Mouse (Mus musculus): ENCODE data around the gene Zbtb32. TPM values are rescaled to one million over a fixed set of nuclear protein-coding genes. Genes with fewer than 3 reads are reported as not detected.
A peak's percentile ranks its signal among the peaks of the same experiment; 100 is the strongest.

Gene Zbtb32
- total RNA-seq (2014; rRNA removed), result not detected in 2 replicates
- 0.22 and 0.39 TPM in 2 replicates for polyA plus RNA-seq (2015; fragmentation: Nextera tagmentation; extraction: Ambion mirVana)

GRCm38 (mm10) chr7:30598786-30599185 lies at the start of gene Zbtb32:
Gene Zbtb32, minus strand, starts transcription at chr7:30598909.
- H3K36me3 ChIP-seq (ENCODE audit: insufficient read depth, low read length), result no peaks in the 10 kb centered on the region
- no peaks in the 10 kb centered on the region for H3K4me1 ChIP-seq (ENCODE audit: insufficient read depth, low read length)
- ATAC-seq (ENCODE audit: low FRiP score) (no peak), DNase-seq (ENCODE audit: low spot score) (no peak)
- H3K9ac ChIP-seq (replicated peaks; ENCODE audit: low read length, poor library complexity, severe bottlenecking), result no peak within 1 kb of the TSS
- H3K27me3 ChIP-seq (ENCODE audit: insufficient read depth, low read length), result no peaks in the 10 kb centered on the region
- H3K27ac ChIP-seq (ENCODE audit: low read depth, low read length), result no peak within 1 kb of the TSS
- no peak for TF ChIP-seq CTCF (IDR thresholded peaks at IDR 0.05)
- 95% methylated on average over 12 of the region's 12 CpGs for WGBS
- H3K4me3 ChIP-seq (ENCODE audit: low read depth, low read length), result no peak within 1 kb of the TSS
- H3K9me3 ChIP-seq (ENCODE audit: low read length), result no peaks in the 10 kb centered on the region
- peak within 1 kb of the TSS; percentile 29; the same call in 1 of the 2 replicates for H3K4me2 ChIP-seq (ENCODE audit: low read depth, low read length, poor library complexity, severe bottlenecking)

DNA sequence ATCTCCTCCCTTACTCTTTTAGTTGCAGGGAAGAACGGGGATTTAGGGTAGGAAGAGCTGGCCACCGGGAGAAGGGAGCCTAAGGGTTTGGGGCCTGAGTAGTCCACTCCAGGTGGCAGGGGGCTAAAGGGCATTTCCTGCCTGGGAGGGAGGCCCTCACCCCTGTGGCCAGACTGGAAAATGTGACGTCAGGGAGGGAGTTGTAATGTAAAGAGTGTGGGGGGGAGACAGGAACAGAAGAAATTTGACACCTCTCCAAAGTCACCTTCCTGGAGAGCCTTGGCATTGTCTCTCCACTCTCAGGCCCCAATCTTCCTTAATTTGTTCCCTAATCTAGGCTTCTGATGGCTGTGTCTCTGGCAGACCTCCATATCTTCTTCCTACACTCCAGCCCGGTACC lies 40.4 kb upstream of the Zbtb32 start:
- peaks cover 42% of the 10 kb centered on the region for H3K36me3 ChIP-seq (ENCODE audit: insufficient read depth, low read length)
- no peak overlapping the region for H3K4me3 ChIP-seq (ENCODE audit: low read depth, low read length)
- no peak overlapping the region for H3K27ac ChIP-seq (ENCODE audit: low read depth, low read length)
- no peak for TF ChIP-seq CTCF (IDR thresholded peaks at IDR 0.05)
- ATAC-seq (ENCODE audit: low FRiP score), result no peak
- H3K4me2 ChIP-seq (ENCODE audit: low read depth, low read length, poor library complexity, severe bottlenecking), result no peak overlapping the region
- no peak for DNase-seq (ENCODE audit: low spot score)
- H3K9me3 ChIP-seq (ENCODE audit: low read length), result no peaks in the 10 kb centered on the region
- WGBS, result 33% methylated on average over 4 of the region's 4 CpGs
- H3K9ac ChIP-seq (replicated peaks; ENCODE audit: low read length, poor library complexity, severe bottlenecking), result no peak overlapping the region
- H3K4me1 ChIP-seq (ENCODE audit: insufficient read depth, low read length), result no peaks in the 10 kb centered on the region
- peaks cover 25% of the 10 kb centered on the region for H3K27me3 ChIP-seq (ENCODE audit: insufficient read depth, low read length)

DNA sequence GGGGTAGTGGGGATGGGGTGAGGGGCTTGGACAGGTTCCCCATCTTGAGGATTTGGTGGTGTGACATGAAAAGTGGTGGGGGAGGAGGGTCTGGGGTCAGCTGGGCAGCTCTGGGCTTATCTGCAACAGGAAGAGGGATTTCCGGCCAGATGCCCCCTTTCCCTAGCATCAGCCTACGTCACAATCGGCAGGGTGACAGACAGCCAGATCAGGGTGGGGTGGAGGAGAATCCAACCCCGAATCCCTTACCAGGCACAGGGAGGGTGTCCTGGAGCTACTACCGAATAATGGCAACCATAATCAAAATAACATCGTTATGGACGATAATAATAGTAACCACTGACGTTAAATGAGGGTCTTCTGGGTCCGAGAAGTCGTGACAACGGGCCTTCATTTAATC lies 37.7 kb upstream of the Zbtb32 start:
- no peak overlapping the region for H3K4me3 ChIP-seq (ENCODE audit: low read depth, low read length)
- DNase-seq (ENCODE audit: low spot score), result no peak
- no peaks in the 10 kb centered on the region for H3K4me1 ChIP-seq (ENCODE audit: insufficient read depth, low read length)
- 28% methylated on average over 11 of the region's 11 CpGs for WGBS
- no peak for ATAC-seq (ENCODE audit: low FRiP score)
- H3K27me3 ChIP-seq (ENCODE audit: insufficient read depth, low read length), result peaks cover 50% of the 10 kb centered on the region
- peaks cover 16% of the 10 kb centered on the region for H3K36me3 ChIP-seq (ENCODE audit: insufficient read depth, low read length)
- H3K4me2 ChIP-seq (ENCODE audit: low read depth, low read length, poor library complexity, severe bottlenecking), result no peak overlapping the region
- H3K9ac ChIP-seq (replicated peaks; ENCODE audit: low read length, poor library complexity, severe bottlenecking), result no peak overlapping the region
- no peak overlapping the region for H3K27ac ChIP-seq (ENCODE audit: low read depth, low read length)
- no peak for TF ChIP-seq CTCF (IDR thresholded peaks at IDR 0.05)
- no peaks in the 10 kb centered on the region for H3K9me3 ChIP-seq (ENCODE audit: low read length)

- Histone ChIP-seq H3K27me3 (ENCODE audit: insufficient read depth, low read length) (peaks cover 55% of the 10 kb centered on the region), H3K9ac (replicated peaks; ENCODE audit: low read length, poor library complexity, severe bottlenecking) (no peak within 1 kb of the TSS), H3K9me3 (ENCODE audit: low read length) (no peaks in the 10 kb centered on the region), H3K27ac (ENCODE audit: low read depth, low read length) (no peak within 1 kb of the TSS), H3K36me3 (ENCODE audit: insufficient read depth, low read length) (peaks cover 10% of the 10 kb centered on the region), H3K4me1 (ENCODE audit: insufficient read depth, low read length) (no peaks in the 10 kb centered on the region), H3K4me2 (ENCODE audit: low read depth, low read length, poor library complexity, severe bottlenecking) (peak within 1 kb of the TSS; percentile 15; the same call in 1 of the 2 replicates), H3K4me3 (ENCODE audit: low read depth, low read length) (0 out of 2 replicates have a peak within 1 kb of the TSS, but pooled peaks have one; percentile 3)
- no peak for TF ChIP-seq CTCF (IDR thresholded peaks at IDR 0.05)
- no peak for DNase-seq (ENCODE audit: low spot score)
- ATAC-seq (ENCODE audit: low FRiP score), result no peak
- 4% methylated on average over 5 of the region's 5 CpGs for WGBS
These were observed 37.0 kb upstream of the Zbtb32 start, which contains the start of gene Etv2 for GRCm38 (mm10) chr7:30635752-30636151. Gene Etv2, minus strand, starts transcription at chr7:30635852.

DNA sequence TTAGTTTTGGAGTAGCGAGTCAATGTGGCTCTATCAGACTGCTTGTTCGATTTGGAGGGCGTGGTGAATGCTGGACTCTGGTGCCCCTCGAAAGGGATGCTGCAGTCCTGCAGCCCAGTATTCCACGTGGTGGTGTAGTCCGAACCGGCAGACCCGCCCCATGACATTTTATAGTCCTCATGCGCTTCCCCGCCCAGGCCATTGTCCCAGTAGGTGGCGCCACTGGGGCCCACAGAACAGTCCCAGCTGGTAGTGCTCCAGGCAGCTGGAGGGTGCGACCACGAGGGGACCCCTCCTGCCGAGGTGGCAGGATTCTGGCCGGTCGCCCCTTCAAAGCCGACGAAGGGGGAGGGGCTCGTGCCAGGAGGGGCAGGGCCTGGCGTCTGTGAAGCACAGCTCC lies 35.9 kb upstream of the Zbtb32 start:
- peak; percentile 63 for TF ChIP-seq CTCF (IDR thresholded peaks at IDR 0.05)
- peak overlapping the region; percentile 15; the same call in 1 of the 2 replicates for H3K4me2 ChIP-seq (ENCODE audit: low read depth, low read length, poor library complexity, severe bottlenecking)
- H3K4me1 ChIP-seq (ENCODE audit: insufficient read depth, low read length), result no peaks in the 10 kb centered on the region
- H3K9me3 ChIP-seq (ENCODE audit: low read length), result no peaks in the 10 kb centered on the region
- H3K36me3 ChIP-seq (ENCODE audit: insufficient read depth, low read length), result no peaks in the 10 kb centered on the region
- WGBS, result under 1% methylated on average over 20 of the region's 20 CpGs
- H3K27ac ChIP-seq (ENCODE audit: low read depth, low read length), result no peak overlapping the region
- DNase-seq (ENCODE audit: low spot score) (peak; percentile 48), ATAC-seq (ENCODE audit: low FRiP score) (peak; percentile 73)
- peaks cover 56% of the 10 kb centered on the region for H3K27me3 ChIP-seq (ENCODE audit: insufficient read depth, low read length)
- 0 out of 2 replicates have a peak overlapping the region, but pooled peaks have one; percentile 3 for H3K4me3 ChIP-seq (ENCODE audit: low read depth, low read length)
- no peak overlapping the region for H3K9ac ChIP-seq (replicated peaks; ENCODE audit: low read length, poor library complexity, severe bottlenecking)

DNA sequence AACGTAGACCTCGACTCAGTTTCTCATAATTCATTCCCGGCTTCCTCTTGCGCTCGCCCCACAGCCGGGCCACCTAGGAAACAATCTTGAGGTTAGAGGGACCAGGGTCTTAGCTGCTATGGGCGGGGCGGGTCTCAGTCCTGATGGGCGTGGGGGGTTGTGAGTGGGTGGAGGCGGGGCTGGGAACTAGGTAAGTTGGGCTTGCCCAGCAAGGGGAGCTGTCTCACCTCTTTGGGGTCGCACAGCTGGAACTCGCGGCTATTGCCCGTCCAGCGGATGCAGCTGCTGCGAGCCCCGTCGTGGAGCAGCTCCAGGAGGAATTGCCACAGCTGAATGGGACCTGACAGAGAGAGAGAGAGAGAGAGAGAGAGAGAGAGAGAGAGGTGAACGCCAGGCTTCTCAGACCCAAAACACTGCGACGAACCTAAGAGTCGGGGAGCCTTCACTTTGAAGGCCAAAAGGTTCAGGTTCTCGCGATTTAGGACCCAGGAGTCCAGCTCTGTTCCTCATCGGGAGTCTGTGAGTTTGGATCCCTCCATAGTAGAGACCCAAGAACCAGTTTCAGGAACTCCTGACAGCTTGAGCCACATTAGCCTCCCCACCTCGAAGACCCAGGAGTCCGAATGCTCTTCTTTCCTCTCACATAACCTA lies 35.2 kb upstream of the Zbtb32 start:
- Histone ChIP-seq H3K36me3 (ENCODE audit: insufficient read depth, low read length) (no peaks in the 10 kb centered on the region), H3K4me3 (ENCODE audit: low read depth, low read length) (no peak overlapping the region), H3K27ac (ENCODE audit: low read depth, low read length) (no peak overlapping the region), H3K27me3 (ENCODE audit: insufficient read depth, low read length) (peaks cover 56% of the 10 kb centered on the region), H3K9ac (replicated peaks; ENCODE audit: low read length, poor library complexity, severe bottlenecking) (no peak overlapping the region), H3K4me1 (ENCODE audit: insufficient read depth, low read length) (no peaks in the 10 kb centered on the region), H3K9me3 (ENCODE audit: low read length) (no peaks in the 10 kb centered on the region), H3K4me2 (ENCODE audit: low read depth, low read length, poor library complexity, severe bottlenecking) (no peak overlapping the region)
- WGBS, result 8% methylated on average over 27 of the region's 27 CpGs
- DNase-seq (ENCODE audit: low spot score) (no peak), ATAC-seq (ENCODE audit: low FRiP score) (no peak)
- no peak for TF ChIP-seq CTCF (IDR thresholded peaks at IDR 0.05)
